ENCODE assay signal across 24 mouse cellular contexts in genomic region chr3:137489592-137489991, GRCm38 (mm10).
"Had no signal": no experiment of that assay in that cellular context is flagged by ENCODE, and none has a peak within 500 bp of the region (broad histone marks: within the 10 kb centered on the region; RNA-seq: fewer than 3 reads in every experiment).

No protein-coding gene starts in this region.

- H3K9me3 ChIP-seq: heart, embryonic 13.5 days; heart, embryonic 15.5 days; hindbrain, embryonic 12.5 days; hindbrain, embryonic 15.5 days; limb, embryonic 10.5 days; limb, embryonic 12.5 days had no signal

- H3K27ac ChIP-seq: heart, adult 2 months; heart, embryonic 13.5 days; heart, embryonic 15.5 days; hindbrain, embryonic 12.5 days; hindbrain, embryonic 15.5 days; layer of hippocampus, adult 2 months; left cerebral cortex, adult 2 months; limb, embryonic 10.5 days; limb, embryonic 12.5 days had no signal

- H3K4me1 ChIP-seq: heart, embryonic 13.5 days; heart, embryonic 15.5 days; hindbrain, embryonic 12.5 days; hindbrain, embryonic 15.5 days; limb, embryonic 10.5 days; limb, embryonic 12.5 days had no signal

- H3K4me3 ChIP-seq: heart, adult 2 months; heart, embryonic 13.5 days; heart, embryonic 15.5 days; hindbrain, embryonic 12.5 days; hindbrain, embryonic 15.5 days; layer of hippocampus, adult 2 months; left cerebral cortex, adult 2 months; limb, embryonic 10.5 days; limb, embryonic 12.5 days had no signal

- H3K27me3 ChIP-seq: heart, embryonic 13.5 days; heart, embryonic 15.5 days; hindbrain, embryonic 12.5 days; hindbrain, embryonic 15.5 days; limb, embryonic 12.5 days had no signal

- H3K4me2 ChIP-seq: heart, embryonic 11.5 days; heart, embryonic 13.5 days; heart, embryonic 15.5 days; hindbrain, embryonic 12.5 days; hindbrain, embryonic 15.5 days; limb, embryonic 12.5 days; liver, embryonic 11.5 days had no signal

- DNase-seq: forebrain, postnatal 0 days; gastrocnemius, postnatal 14 days; gastrocnemius, postnatal 36 days; heart, adult 11 months; heart, adult 2 months; heart, postnatal 14 days; heart, postnatal 36 days; kidney, adult 11 months; kidney, adult 8-10 months; kidney, postnatal 10 days; kidney, postnatal 25 days; kidney, postnatal 4 days; liver had no signal

- H3K36me3 ChIP-seq: heart, embryonic 13.5 days; heart, embryonic 15.5 days; hindbrain, embryonic 12.5 days; hindbrain, embryonic 15.5 days; limb, embryonic 10.5 days; limb, embryonic 12.5 days had no signal

- H3K9ac ChIP-seq: forebrain, postnatal 0 days; heart, embryonic 13.5 days; heart, embryonic 15.5 days; hindbrain, embryonic 12.5 days; hindbrain, embryonic 15.5 days; limb, embryonic 12.5 days had no signal

- ATAC-seq: forebrain, postnatal 0 days; intestine, embryonic 16.5 days had no signal
